Mouse (Mus musculus) kidney, adult 2 months (tissue): ENCODE measurements at regions not wholly inside any gene's neighbourhood (a gene's known extent, or its start where the extent isn't known, plus 50 kb on each side); places are given as distances from the start of the nearest gene placed in this dataset.
"Not testable (repeated sequence)": the region's sequence is repeated elsewhere in the genome, so short reads cannot be mapped to it uniquely, and the experiment has no call there.

ENCODE experiments used
- CTCF ChIP-seq: fragments of 200-500 bp; conservative IDR thresholded peaks from 2 replicates; pipeline ENCODE4 v1.5.1; 2011; ENCODE audit warnings: low read depth, mild to moderate bottlenecking, control low read depth, low read length, moderate library complexity, mixed read lengths; ENCODE audit not compliant: insufficient read depth, insufficient read length
- POLR2A ChIP-seq: fragments of 200-500 bp; IDR thresholded peaks from one replicate; pipeline ENCODE4 v1.6.1; 2011; ENCODE audit warnings: low read depth, low read length, control low read depth

GRCm38 (mm10) chr3:8245195-8245789 is 1364.6 kb downstream of the Zfp704 start:
- TF ChIP-seq CTCF, POLR2A: not testable (repeated sequence)
